Mouse (Mus musculus) midbrain, embryonic 15.5 days (tissue): Measurements from ENCODE around the gene Dhx34. TPM values are rescaled to one million over a fixed set of nuclear protein-coding genes. Genes with fewer than 3 reads are reported as not detected.
A peak's percentile ranks its signal among the peaks of the same experiment; 100 is the strongest.
"Not testable (repeated sequence)": the region's sequence is repeated elsewhere in the genome, so short reads cannot be mapped to it uniquely, and the experiment has no call there.

Source experiments
- ATAC-seq: fragments of 200-750 bp; cut with Nextera tagmentation; replicated peaks from 2 replicates; pipeline ENCODE4 v1.8.0; 2017; ENCODE audit warnings: moderate TSS enrichment
- H3K27ac ChIP-seq: fragments of 300-500 bp; sonication (generic); 2 replicates; pipeline ENCODE4 v1.5.1; 2015; ENCODE audit warnings: mild to moderate bottlenecking, inconsistent platforms
- H3K27me3 ChIP-seq: fragments of 300-500 bp; sonication (generic); replicated peaks from 2 replicates; pipeline ENCODE4 v1.6.1; 2015; ENCODE audit warnings: inconsistent platforms
- H3K36me3 ChIP-seq: fragments of 300-500 bp; sonication (generic); replicated peaks from 2 replicates; pipeline ENCODE4 v1.6.1; 2015; ENCODE audit warnings: inconsistent platforms
- H3K4me1 ChIP-seq: fragments of 300-500 bp; sonication (generic); 2 replicates; pipeline ENCODE4 v1.6.1; 2015; ENCODE audit warnings: inconsistent platforms
- H3K4me2 ChIP-seq: fragments of 300-500 bp; sonication (generic); 2 replicates; pipeline ENCODE4 v1.6.1; 2015; ENCODE audit warnings: inconsistent platforms, mild to moderate bottlenecking, moderate library complexity
- H3K4me3 ChIP-seq: fragments of 300-500 bp; sonication (generic); 2 replicates; pipeline ENCODE4 v1.5.1; 2015; ENCODE audit warnings: mild to moderate bottlenecking, inconsistent platforms
- H3K9ac ChIP-seq: fragments of 300-500 bp; sonication (generic); 2 replicates; pipeline ENCODE4 v1.6.1; 2015; ENCODE audit warnings: mild to moderate bottlenecking, inconsistent platforms
- H3K9me3 ChIP-seq: fragments of 300-500 bp; sonication (generic); 2 replicates; pipeline ENCODE4 v1.6.1; 2016; ENCODE audit warnings: inconsistent platforms
- WGBS: fragments of 180-500 bp; shearing (Covaris S2); methylation state at CpG from one replicate; pipeline ENCODE4 v1.1.7; 2015; ENCODE audit warnings: mixed read lengths; 5-methylcytosine and 5-hydroxymethylcytosine counted together
- polyA plus RNA-seq: library from polyadenylated mRNA; unstranded; fragments of >200 nt; fragmentation: Nextera tagmentation; extraction: Ambion mirVana; gene quantifications from 2 replicates; pipeline ENCODE4 v1.2.1, GENCODE M21; 2015

Dhx34 gene
- polyA plus RNA-seq, result 14.9 and 15.5 TPM in 2 replicates

DNA sequence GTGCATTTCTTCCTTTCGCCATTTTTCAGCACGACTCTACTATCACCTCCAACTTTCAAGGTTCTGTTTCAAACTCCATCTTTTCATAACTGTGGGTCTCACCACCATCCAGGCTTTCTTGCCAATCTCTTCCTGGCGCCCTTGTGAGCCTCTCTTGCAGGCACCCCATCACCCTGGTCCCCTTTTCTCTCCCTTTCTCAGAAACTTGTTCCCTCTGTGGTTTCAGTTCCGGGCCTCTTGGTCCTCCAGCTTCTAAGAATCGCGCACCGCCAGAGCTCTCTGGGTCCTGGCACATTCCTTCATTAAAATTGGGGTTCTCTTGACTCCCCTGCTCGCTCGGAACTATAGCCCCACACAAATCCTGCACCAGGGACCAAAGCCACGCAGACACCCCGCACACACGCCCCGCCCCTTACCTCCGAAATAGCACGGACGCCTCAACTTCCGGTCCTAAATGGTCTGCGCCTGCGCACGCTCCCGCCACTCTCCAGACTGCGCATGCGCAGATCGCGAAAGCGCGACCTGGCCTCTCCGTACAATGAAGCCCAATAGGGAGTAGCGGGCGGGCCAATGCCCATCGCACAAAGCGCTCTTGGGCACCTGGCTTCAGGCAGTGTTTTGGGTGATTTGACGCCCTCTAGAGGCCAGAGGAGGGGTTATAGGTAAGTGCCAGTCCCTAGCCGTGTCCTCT, at the start of gene Dhx34:
TSS of gene Dhx34 (minus strand) at position 456 of the 691 bp plus-strand sequence.
- 1% methylated on average over 34 of the region's 34 CpGs for WGBS
- no peaks in the 10 kb centered on the region for H3K27me3 ChIP-seq
- H3K9ac ChIP-seq, result peak within 1 kb of the TSS; percentile 58
- H3K36me3 ChIP-seq, result peaks cover 4% of the 10 kb centered on the region; the same call in 1 of the 2 replicates
- ATAC-seq, result peak; percentile 97
- no peaks in the 10 kb centered on the region for H3K9me3 ChIP-seq
- H3K4me3 ChIP-seq, result peak within 1 kb of the TSS; percentile 56
- peaks cover 11% of the 10 kb centered on the region for H3K4me1 ChIP-seq
- peak within 1 kb of the TSS; percentile 78 for H3K27ac ChIP-seq
- peak within 1 kb of the TSS; percentile 69 for H3K4me2 ChIP-seq

- H3K9me3 ChIP-seq, result no peaks in the 10 kb centered on the region
- H3K4me3 ChIP-seq, result no peak overlapping the region
- H3K36me3 ChIP-seq, result peaks cover 6% of the 10 kb centered on the region; the same call in 1 of the 2 replicates
- peaks cover 38% of the 10 kb centered on the region for H3K4me1 ChIP-seq
- peak overlapping the region; percentile 68 for H3K4me2 ChIP-seq
- no peak overlapping the region for H3K9ac ChIP-seq
- ATAC-seq, result no peak
- H3K27ac ChIP-seq, result no peak overlapping the region
- H3K27me3 ChIP-seq, result no peaks in the 10 kb centered on the region
- 47% methylated on average over 1 of the region's 1 CpGs for WGBS
Measured at GRCm38 (mm10) chr7:16271139-16271538, 49.3 kb upstream of the Dhx34 start.

- H3K4me1 ChIP-seq, result peaks cover 17% of the 10 kb centered on the region
- ATAC-seq, H3K9ac ChIP-seq, H3K27ac ChIP-seq, H3K4me2 ChIP-seq, H3K4me3 ChIP-seq, H3K9me3 ChIP-seq, H3K36me3 ChIP-seq, H3K27me3 ChIP-seq: not testable (repeated sequence)
- 91% methylated on average over 7 of the region's 7 CpGs for WGBS
Measured at GRCm38 (mm10) chr7:16266593-16266992, 44.8 kb upstream of the Dhx34 start.

DNA sequence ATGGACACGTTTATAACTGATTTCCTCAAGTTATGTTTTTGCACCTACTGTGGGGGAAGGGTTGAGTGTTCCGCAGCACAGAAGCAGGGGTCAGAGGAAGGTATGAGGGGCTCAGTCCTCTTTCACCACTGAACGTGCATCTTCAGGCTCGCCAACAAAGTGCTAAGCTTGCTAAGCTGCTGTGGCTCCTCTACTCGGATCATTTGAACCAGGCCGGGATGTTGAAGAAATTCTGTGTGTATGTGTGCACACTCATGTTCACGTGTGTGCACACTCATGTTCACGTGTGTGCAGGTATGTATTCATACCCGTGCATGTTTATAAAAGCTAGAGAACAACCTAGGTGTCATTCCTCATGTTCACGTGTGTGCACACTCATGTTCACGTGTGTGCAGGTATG, 44.0 kb upstream of the Dhx34 start:
- H3K4me3 ChIP-seq, result no peak overlapping the region
- 87% methylated on average over 11 of the region's 11 CpGs for WGBS
- no peak overlapping the region for H3K4me2 ChIP-seq
- no peaks in the 10 kb centered on the region for H3K36me3 ChIP-seq
- no peaks in the 10 kb centered on the region for H3K27me3 ChIP-seq
- H3K9me3 ChIP-seq, result no peaks in the 10 kb centered on the region
- H3K4me1 ChIP-seq, result peaks cover 11% of the 10 kb centered on the region
- ATAC-seq, result no peak
- H3K27ac ChIP-seq, result no peak overlapping the region
- no peak overlapping the region for H3K9ac ChIP-seq

- Histone ChIP-seq H3K4me1 (no peaks in the 10 kb centered on the region), H3K4me2 (no peak overlapping the region), H3K27ac (no peak overlapping the region), H3K9ac (no peak overlapping the region), H3K9me3 (no peaks in the 10 kb centered on the region), H3K27me3 (no peaks in the 10 kb centered on the region), H3K36me3 (no peaks in the 10 kb centered on the region), H3K4me3 (no peak overlapping the region)
- no peak for ATAC-seq
- WGBS, result 85% methylated on average over 5 of the region's 5 CpGs
Measured at GRCm38 (mm10) chr7:16263843-16264242, 42.0 kb upstream of the Dhx34 start.

DNA sequence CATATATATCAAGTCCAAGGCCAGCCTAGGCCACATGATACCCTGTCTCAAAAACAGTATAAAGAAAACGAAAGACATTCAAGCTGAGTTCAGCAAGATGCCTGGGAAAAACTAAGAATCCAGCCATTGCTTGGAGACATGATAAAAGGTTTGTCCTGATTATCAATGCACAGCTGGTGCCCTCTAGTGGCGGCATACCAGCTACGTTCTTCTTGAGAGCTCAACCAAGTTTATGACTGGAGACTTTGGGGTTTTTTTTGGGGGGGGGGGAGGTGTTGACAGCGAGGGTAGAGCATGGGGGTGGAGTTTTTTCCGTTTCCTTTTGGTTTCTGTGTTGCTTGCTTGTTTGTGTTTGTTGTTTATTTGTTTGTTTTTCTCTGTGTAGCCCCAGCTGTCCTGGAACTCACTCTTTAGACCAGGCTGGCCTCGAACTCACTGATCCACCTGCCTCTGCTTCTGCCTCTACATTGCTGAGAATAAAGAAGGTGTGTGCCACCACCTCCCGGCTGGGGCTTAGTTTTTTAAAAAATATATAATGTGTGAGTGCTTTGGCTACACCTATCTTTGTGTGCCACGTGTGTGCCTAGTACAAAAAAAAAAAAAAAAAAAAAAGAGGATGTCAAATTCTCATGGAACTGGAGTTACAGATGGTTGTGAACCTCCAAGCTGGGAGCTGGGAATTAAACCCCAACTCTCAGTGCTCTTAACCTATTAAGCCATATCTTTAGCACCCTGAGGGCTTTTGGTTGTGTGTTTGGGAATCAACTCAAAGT, 41.4 kb upstream of the Dhx34 start:
- H3K36me3 ChIP-seq, result no peaks in the 10 kb centered on the region
- H3K4me2 ChIP-seq, result no peak overlapping the region
- H3K9me3 ChIP-seq, result no peaks in the 10 kb centered on the region
- H3K27me3 ChIP-seq, result no peaks in the 10 kb centered on the region
- H3K4me3 ChIP-seq, result no peak overlapping the region
- no peak overlapping the region for H3K9ac ChIP-seq
- 33% methylated on average over 8 of the region's 8 CpGs for WGBS
- no peak overlapping the region for H3K27ac ChIP-seq
- H3K4me1 ChIP-seq, result no peaks in the 10 kb centered on the region
- no peak for ATAC-seq

GRCm38 (mm10) chr7:16261097-16261496, 39.3 kb upstream of the Dhx34 start:
- no peak overlapping the region for H3K27ac ChIP-seq
- H3K9me3 ChIP-seq, result no peaks in the 10 kb centered on the region
- no peak overlapping the region for H3K4me3 ChIP-seq
- no peak overlapping the region for H3K4me2 ChIP-seq
- no peaks in the 10 kb centered on the region for H3K27me3 ChIP-seq
- WGBS, result 93% methylated on average over 1 of the region's 1 CpGs
- H3K4me1 ChIP-seq, result no peaks in the 10 kb centered on the region
- ATAC-seq, result no peak
- no peaks in the 10 kb centered on the region for H3K36me3 ChIP-seq
- no peak overlapping the region for H3K9ac ChIP-seq

DNA sequence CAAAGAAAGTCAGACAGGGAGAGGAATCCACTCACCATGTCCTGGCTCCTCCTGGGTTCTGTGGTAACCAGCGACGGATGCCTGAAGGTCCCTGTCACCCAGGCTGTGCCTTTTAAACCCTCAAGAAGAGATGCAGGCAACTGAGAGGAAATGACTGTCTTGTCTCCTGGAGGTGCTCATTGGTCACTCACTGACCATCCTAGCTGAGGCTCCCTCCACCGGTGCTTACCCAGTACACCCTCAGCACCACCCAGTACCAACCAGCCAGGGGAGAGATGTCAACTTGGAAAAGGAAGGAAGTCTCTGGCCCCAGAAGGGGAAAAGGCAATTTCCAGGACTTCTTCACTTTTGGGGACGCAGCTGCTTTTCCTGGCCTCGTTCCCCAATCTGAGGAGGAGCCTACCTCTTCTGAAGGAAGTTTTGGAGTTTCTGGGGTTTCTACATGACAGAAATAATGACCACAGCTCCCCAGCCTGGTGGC, 37.3 kb upstream of the Dhx34 start, which contains the start of gene C5ar1:
TSS of gene C5ar1 (minus strand) at position 431 of the 481 bp plus-strand sequence.
- Histone ChIP-seq H3K4me3 (no peak within 1 kb of the TSS), H3K27ac (no peak within 1 kb of the TSS), H3K4me1 (no peaks in the 10 kb centered on the region), H3K9ac (no peak within 1 kb of the TSS), H3K9me3 (no peaks in the 10 kb centered on the region), H3K27me3 (no peaks in the 10 kb centered on the region), H3K36me3 (no peaks in the 10 kb centered on the region), H3K4me2 (no peak within 1 kb of the TSS)
- ATAC-seq, result no peak
- 88% methylated on average over 5 of the region's 5 CpGs for WGBS

- H3K27ac ChIP-seq, result no peak overlapping the region
- H3K27me3 ChIP-seq, result no peaks in the 10 kb centered on the region
- no peaks in the 10 kb centered on the region for H3K36me3 ChIP-seq
- H3K4me1 ChIP-seq, result no peaks in the 10 kb centered on the region
- no peak overlapping the region for H3K4me3 ChIP-seq
- no peaks in the 10 kb centered on the region for H3K9me3 ChIP-seq
- ATAC-seq, result no peak
- H3K9ac ChIP-seq, result no peak overlapping the region
- H3K4me2 ChIP-seq, result no peak overlapping the region
- WGBS, result 91% methylated on average over 11 of the region's 11 CpGs
Measured at GRCm38 (mm10) chr7:16257830-16258229, 36.0 kb upstream of the Dhx34 start.

DNA sequence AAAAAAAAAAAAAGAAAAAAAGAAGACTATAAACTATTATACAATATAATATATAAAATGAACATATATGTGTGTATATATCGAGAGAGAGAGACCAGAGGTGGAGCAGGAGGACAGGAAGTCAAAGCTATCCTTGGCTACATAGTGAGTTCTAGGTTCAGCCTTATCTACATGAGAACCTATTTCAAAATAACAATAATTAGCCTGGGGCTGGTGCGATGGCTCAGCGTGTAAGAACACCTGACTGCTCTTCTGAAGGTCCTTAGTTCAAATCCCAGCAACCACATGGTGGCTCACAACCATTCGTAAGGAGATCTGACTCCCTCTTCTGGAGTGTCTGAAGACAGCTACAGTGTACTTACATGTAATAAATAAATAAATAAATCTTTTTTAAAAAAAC, 34.1 kb upstream of the Dhx34 start:
- H3K9ac ChIP-seq, H3K36me3 ChIP-seq, H3K4me3 ChIP-seq, H3K9me3 ChIP-seq, H3K4me2 ChIP-seq, H3K4me1 ChIP-seq, ATAC-seq, H3K27ac ChIP-seq, H3K27me3 ChIP-seq: not testable (repeated sequence)
- 88% methylated on average over 4 of the region's 4 CpGs for WGBS

GRCm38 (mm10) chr7:16254195-16254594, 32.4 kb upstream of the Dhx34 start:
- no peaks in the 10 kb centered on the region for H3K9me3 ChIP-seq
- H3K36me3 ChIP-seq, result no peaks in the 10 kb centered on the region
- H3K9ac ChIP-seq, result no peak overlapping the region
- H3K27ac ChIP-seq, result no peak overlapping the region
- ATAC-seq, result no peak
- H3K4me2 ChIP-seq, result no peak overlapping the region
- H3K4me3 ChIP-seq, result no peak overlapping the region
- no peaks in the 10 kb centered on the region for H3K4me1 ChIP-seq
- 69% methylated on average over 4 of the region's 4 CpGs for WGBS
- H3K27me3 ChIP-seq, result no peaks in the 10 kb centered on the region

- H3K4me1 ChIP-seq, result no peaks in the 10 kb centered on the region
- H3K9me3 ChIP-seq, result no peaks in the 10 kb centered on the region
- H3K36me3 ChIP-seq, result no peaks in the 10 kb centered on the region
- no peaks in the 10 kb centered on the region for H3K27me3 ChIP-seq
- no peak overlapping the region for H3K4me3 ChIP-seq
- H3K4me2 ChIP-seq, result no peak overlapping the region
- WGBS, result 90% methylated on average over 5 of the region's 5 CpGs
- no peak overlapping the region for H3K9ac ChIP-seq
- H3K27ac ChIP-seq, result no peak overlapping the region
- no peak for ATAC-seq
Measured at GRCm38 (mm10) chr7:16250687-16251086, 28.9 kb upstream of the Dhx34 start.
